Mouse (Mus musculus): ENCODE measurements at regions not wholly inside any gene's neighbourhood (a gene's known extent, or its start where the extent isn't known, plus 50 kb on each side); places are given as distances from the start of the nearest gene placed in this dataset.

DNA sequence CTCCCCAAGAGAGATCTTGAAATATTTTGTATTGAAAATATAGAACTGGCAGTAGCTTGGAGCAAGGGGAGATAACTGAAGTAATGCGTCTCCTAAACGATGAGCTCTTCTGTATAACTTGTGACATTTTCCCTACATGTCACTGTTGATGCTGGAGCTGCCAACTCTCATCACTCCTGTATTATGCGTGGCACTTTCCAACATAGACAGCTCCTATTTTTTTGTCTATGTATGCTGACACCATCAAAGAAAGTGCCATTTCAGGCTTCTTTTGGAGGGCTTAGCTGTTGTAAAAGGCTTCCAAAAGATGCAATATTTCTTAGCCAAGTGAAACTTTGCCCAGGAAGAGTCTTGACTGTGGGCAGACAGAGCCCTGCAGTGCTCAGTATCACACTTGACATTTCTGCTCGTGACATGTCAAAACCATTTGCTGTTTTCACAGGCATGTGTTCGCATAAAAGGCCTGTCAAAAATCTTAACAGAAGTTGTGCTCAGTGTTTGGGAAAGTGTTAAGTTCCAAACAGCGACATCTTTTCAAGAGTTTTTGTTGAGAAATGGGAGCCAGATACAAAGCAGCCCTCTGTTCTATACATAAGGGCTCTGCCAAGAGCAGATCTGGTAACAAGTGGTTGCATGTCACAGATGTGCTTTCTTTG is 53.6 kb upstream of the Otol1 start:
- TF ChIP-seq POLR2A (IDR thresholded peaks at IDR 0.05; ENCODE audit: borderline replicate concordance, control insufficient read depth, low read depth, low read length) = no peak
- TF ChIP-seq CTCF (IDR thresholded peaks at IDR 0.05; ENCODE audit: control insufficient read depth, insufficient read depth, low read length) = no peak

All from bone marrow, adult 2 months (tissue).